Mouse (Mus musculus) spleen, adult 12 weeks (tissue): ENCODE data around the gene Mcm9.
"Not testable (repeated sequence)": the region's sequence is repeated elsewhere in the genome, so short reads cannot be mapped to it uniquely, and the experiment has no call there.

Source experiments
- DNase-seq: peaks from one replicate; pipeline ENCODE4 v3.0.0; 2022; ENCODE audit warnings: low spot score

The Mcm9 gene

GRCm38 (mm10) chr10:53630339-53630738, at the start of gene Mcm9:
Gene Mcm9 (minus strand): TSS chr10:53630439.
- not testable (repeated sequence) for DNase-seq

GRCm38 (mm10) chr10:53661788-53662187, 31.5 kb upstream of the Mcm9 start:
- DNase-seq, result no peak

- DNase-seq, result not testable (repeated sequence)
Observed at GRCm38 (mm10) chr10:53654239-53654638, 24.0 kb upstream of the Mcm9 start.

GRCm38 (mm10) chr10:53650683-53651082, 20.4 kb upstream of the Mcm9 start:
- no peak for DNase-seq

- no peak for DNase-seq
Observed at GRCm38 (mm10) chr10:53641507-53641906, 11.3 kb upstream of the Mcm9 start.

- no peak for DNase-seq
Observed at GRCm38 (mm10) chr10:53635246-53635971, 5.2 kb upstream of the Mcm9 start.

GRCm38 (mm10) chr10:53634160-53634559, 3.9 kb upstream of the Mcm9 start:
- DNase-seq, result no peak

- peak; percentile 94 for DNase-seq
Observed at GRCm38 (mm10) chr10:53629918-53630250, 355 bp downstream of the Mcm9 start.

- DNase-seq, result peak; percentile 88
Observed at GRCm38 (mm10) chr10:53629247-53629917, 857 bp downstream of the Mcm9 start.

- DNase-seq, result no peak
Observed at GRCm38 (mm10) chr10:53615850-53616616, 14.2 kb downstream of the Mcm9 start.

GRCm38 (mm10) chr10:53613955-53614354, 16.3 kb downstream of the Mcm9 start:
- no peak for DNase-seq

GRCm38 (mm10) chr10:53612172-53612571, 18.1 kb downstream of the Mcm9 start:
- DNase-seq, result no peak

GRCm38 (mm10) chr10:53608274-53608673, 22.0 kb downstream of the Mcm9 start:
- no peak for DNase-seq

- DNase-seq, result no peak
Observed at GRCm38 (mm10) chr10:53605328-53605727, 24.9 kb downstream of the Mcm9 start.

- no peak for DNase-seq
Observed at GRCm38 (mm10) chr10:53598821-53599220, 31.4 kb downstream of the Mcm9 start.

GRCm38 (mm10) chr10:53597121-53597881, 32.9 kb downstream of the Mcm9 start:
- peak; percentile 42 for DNase-seq

- DNase-seq, result peak; percentile 92
Observed at GRCm38 (mm10) chr10:53596677-53597120, 33.5 kb downstream of the Mcm9 start, which contains the start of gene Asf1a. Gene Asf1a (plus strand): TSS chr10:53596757.

- DNase-seq, result no peak
Observed at GRCm38 (mm10) chr10:53595744-53596676, 34.2 kb downstream of the Mcm9 start.

- no peak for DNase-seq
Observed at GRCm38 (mm10) chr10:53585777-53586176, 44.5 kb downstream of the Mcm9 start.

- DNase-seq, result no peak
Observed at GRCm38 (mm10) chr10:53581087-53581486, 49.2 kb downstream of the Mcm9 start.

GRCm38 (mm10) chr10:53580621-53581081, 49.6 kb downstream of the Mcm9 start:
- DNase-seq, result no peak
